Mouse (Mus musculus) bone marrow, adult 2 months (tissue): ENCODE measurements around the gene Gm49601. TPM values are rescaled to one million over a fixed set of nuclear protein-coding genes. Genes with fewer than 3 reads are reported as not detected.

Experiments used
- H3K27ac ChIP-seq: fragments of 200-500 bp; 2 replicates; pipeline ENCODE4 v1.5.1; 2012; ENCODE audit warnings: low read depth, mild to moderate bottlenecking, control low read depth, inconsistent platforms, low read length; ENCODE audit not compliant: control insufficient read depth, poor library complexity, insufficient read depth
- H3K4me1 ChIP-seq: fragments of 200-500 bp; 2 replicates; pipeline ENCODE4 v1.6.1; 2011; ENCODE audit warnings: low read length; ENCODE audit not compliant: control insufficient read depth, insufficient read depth
- H3K4me3 ChIP-seq: fragments of 200-500 bp; replicated peaks from 2 replicates; pipeline ENCODE3; 2011; ENCODE audit warnings: mild to moderate bottlenecking, low read depth, low read length, control low read depth; ENCODE audit not compliant: control insufficient read depth
- CTCF ChIP-seq: fragments of 200-500 bp; IDR thresholded peaks from 2 replicates; pipeline ENCODE4 v1.5.1; 2011; ENCODE audit warnings: low read length, control low read depth; ENCODE audit not compliant: control insufficient read depth, insufficient read depth
- POLR2A ChIP-seq: fragments of 200-500 bp; IDR thresholded peaks from 2 replicates; pipeline ENCODE4 v1.6.1; 2011; ENCODE audit warnings: low read depth, mild to moderate bottlenecking, control low read depth, low read length, borderline replicate concordance; ENCODE audit not compliant: control insufficient read depth
- WGBS: fragments of 180-500 bp; shearing (Covaris S2); methylation state at CpG from one replicate; pipeline ENCODE4 v1.1.7; 2018; 5-methylcytosine and 5-hydroxymethylcytosine counted together
- polyA plus RNA-seq: library from polyadenylated mRNA; stranded (reverse); fragments of >200 nt; gene quantifications from 2 replicates; pipeline ENCODE4 v1.2.4, GENCODE M21; 2011; ENCODE audit warnings: low replicate concordance; ENCODE audit not compliant: missing spikeins, insufficient read depth, insufficient read length

Gm49601 gene
- polyA plus RNA-seq, 1 experiment = 15.2 TPM

- Histone ChIP-seq H3K4me1 (no peaks in the 10 kb centered on the region), H3K4me3 (no peak overlapping the region), H3K27ac (no peak overlapping the region; the same call in 1 of the 2 replicates)
- WGBS = 30% methylated on average over 5 of the region's 5 CpGs
- no peak for TF ChIP-seq CTCF
- no peak for TF ChIP-seq POLR2A
Observed at GRCm38 (mm10) chr16:18577599-18578160, 48.5 kb downstream of the Gm49601 start.

GRCm38 (mm10) chr16:18577071-18577470 is 49.2 kb downstream of the Gm49601 start:
- 29% methylated on average over 3 of the region's 3 CpGs for WGBS
- H3K4me3 ChIP-seq = no peak overlapping the region
- H3K4me1 ChIP-seq = no peaks in the 10 kb centered on the region
- TF ChIP-seq CTCF (no peak), POLR2A (no peak)
- no peak overlapping the region for H3K27ac ChIP-seq

- H3K4me1 ChIP-seq = no peaks in the 10 kb centered on the region
- H3K27ac ChIP-seq = no peak overlapping the region
- no peak overlapping the region for H3K4me3 ChIP-seq
- TF ChIP-seq CTCF (no peak), POLR2A (no peak)
- 71% methylated on average over 8 of the region's 8 CpGs for WGBS
Observed at GRCm38 (mm10) chr16:18574196-18574595, 52.0 kb downstream of the Gm49601 start.

Other genes starting within 250 kb of the Gm49601 start
- gene Txnrd2, start 200.0 kb downstream of the Gm49601 start, polyA plus RNA-seq = 66.6 and 86.0 TPM in 2 replicates
- gene Comt, start 199.6 kb downstream of the Gm49601 start, polyA plus RNA-seq = 40.6 and 53.8 TPM in 2 replicates
- 2.6 and 11.3 TPM in 2 replicates for gene Gnb1l, start 127.7 kb downstream of the Gm49601 start, polyA plus RNA-seq
- gene Rtl10, start 127.5 kb downstream of the Gm49601 start, polyA plus RNA-seq = 1.5 TPM in 1 of 2 replicates, not detected in the other
- gene Tbx1, start 35.8 kb downstream of the Gm49601 start, polyA plus RNA-seq = not detected in 2 replicates
- 50.4 and 84.3 TPM in 2 replicates for gene Gp1bb, start 4.0 kb downstream of the Gm49601 start, polyA plus RNA-seq
- 13.9 and 41.9 TPM in 2 replicates for gene Sept5, start 3.5 kb upstream of the Gm49601 start, polyA plus RNA-seq
- 6.9 and 10.4 TPM in 2 replicates for gene Cldn5, start 150.4 kb upstream of the Gm49601 start, polyA plus RNA-seq
- gene Ufd1, start 185.4 kb upstream of the Gm49601 start, polyA plus RNA-seq = 47.5 and 56.5 TPM in 2 replicates
- gene Cdc45, start 185.6 kb upstream of the Gm49601 start, polyA plus RNA-seq = 30.8 and 34.5 TPM in 2 replicates
- 16.0 and 24.6 TPM in 2 replicates for gene 2510002D24Rik, start 210.2 kb upstream of the Gm49601 start, polyA plus RNA-seq
- not detected in 2 replicates for gene Gm28539, start 210.2 kb upstream of the Gm49601 start, polyA plus RNA-seq